Mouse (Mus musculus) MEL (cell line): ENCODE results near the gene Gzme. TPM values are rescaled to one million over a fixed set of nuclear protein-coding genes. Genes with fewer than 3 reads are reported as not detected.
"Not testable (repeated sequence)": the region's sequence is repeated elsewhere in the genome, so short reads cannot be mapped to it uniquely, and the experiment has no call there.

Source experiments
- DNase-seq: peaks from one replicate; pipeline ENCODE4 v3.0.0; 2011; ENCODE audit warnings: low read depth, low spot score
- H3K27ac ChIP-seq: 2 replicates; pipeline ENCODE4 v1.5.1; 2012; ENCODE audit warnings: low read depth, mild to moderate bottlenecking, control low read depth, low read length, moderate library complexity; ENCODE audit not compliant: control insufficient read depth
- H3K27me3 ChIP-seq, 2 experiments: fragments of 150-350 bp in 1 of 2; sonication (generic) in 1 of 2; 2 replicates each; pipeline ENCODE4 v1.6.1; 2012; ENCODE audit warnings: low read length in 2 of 2, mild to moderate bottlenecking in 2 of 2, improper control_type of control experiment in 1 of 2, moderate library complexity in 1 of 2; ENCODE audit not compliant: insufficient read depth in 2 of 2, control insufficient read depth in 1 of 2
- H3K36me3 ChIP-seq, 2 experiments: 2 replicates each; pipeline ENCODE4 v1.6.1; 2012 to 2014; ENCODE audit warnings: low read length in 2 of 2, improper control_type of control experiment in 1 of 2, inconsistent platforms in 1 of 2, mild to moderate bottlenecking in 1 of 2; ENCODE audit not compliant: insufficient read depth in 2 of 2, control insufficient read depth in 1 of 2
- H3K4me1 ChIP-seq, 2 experiments: fragments of 150-350 bp in 1 of 2; sonication (generic) in 1 of 2; 2 replicates each; pipeline ENCODE4 v1.6.1; 2012; ENCODE audit warnings: low read length in 2 of 2, improper control_type of control experiment in 1 of 2, mild to moderate bottlenecking in 1 of 2; ENCODE audit not compliant: insufficient read depth in 2 of 2, control insufficient read depth in 1 of 2
- H3K4me3 ChIP-seq, 2 experiments: fragments of 150-350 bp in 1 of 2; sonication (generic) in 1 of 2; 2 replicates each; pipeline ENCODE4 v1.5.1; 2012; ENCODE audit warnings: low read depth in 2 of 2, low read length in 2 of 2, mild to moderate bottlenecking in 2 of 2, moderate library complexity in 2 of 2, control low read depth in 1 of 2, improper control_type of control experiment in 1 of 2; ENCODE audit not compliant: control insufficient read depth in 1 of 2, insufficient read depth in 1 of 2
- H3K79me2 ChIP-seq: 2 replicates; pipeline ENCODE4 v1.6.1; 2012; ENCODE audit warnings: mild to moderate bottlenecking, low read length, moderate library complexity; ENCODE audit not compliant: control insufficient read depth, poor library complexity, insufficient read depth
- H3K9ac ChIP-seq: 2 replicates; pipeline ENCODE4 v1.6.1; 2012; ENCODE audit warnings: low read depth, mild to moderate bottlenecking, control low read depth, low read length, moderate library complexity; ENCODE audit not compliant: control insufficient read depth, poor library complexity, severe bottlenecking
- H3K9me3 ChIP-seq: fragments of 150-350 bp; sonication (generic); replicated peaks from 2 replicates; pipeline ENCODE4 v1.6.1; 2012; ENCODE audit warnings: mild to moderate bottlenecking, low read length, improper control_type of control experiment, moderate library complexity; ENCODE audit not compliant: insufficient read depth
- BHLHE40 ChIP-seq: IDR thresholded peaks from 2 replicates; pipeline ENCODE4 v1.6.1; 2012; ENCODE audit warnings: low read depth, mild to moderate bottlenecking, inconsistent platforms, low read length, improper control_type of control experiment, borderline replicate concordance
- CHD2 ChIP-seq: IDR thresholded peaks from 2 replicates; pipeline ENCODE4 v1.6.1; 2011; ENCODE audit warnings: low read length, improper control_type of control experiment
- CTCF ChIP-seq, 3 experiments: IDR thresholded peaks in 2 of 3; conservative IDR thresholded peaks in 1 of 3; 2 replicates each; pipeline ENCODE4 v1.5.1; 2011 to 2012; ENCODE audit warnings: low read length in 3 of 3, low read depth in 2 of 3, mild to moderate bottlenecking in 2 of 3, improper control_type of control experiment in 1 of 3, inconsistent platforms in 1 of 3, mixed read lengths in 1 of 3, moderate library complexity in 1 of 3; ENCODE audit not compliant: control insufficient read depth in 1 of 3, insufficient read depth in 1 of 3, poor library complexity in 1 of 3, severe bottlenecking in 1 of 3
- EP300 ChIP-seq, 2 experiments: IDR thresholded peaks; 2 replicates each; pipeline ENCODE4 v1.6.1; 2011; ENCODE audit warnings: improper control_type of control experiment in 2 of 2, low read length in 2 of 2, low read depth in 1 of 2, mild to moderate bottlenecking in 1 of 2
- ETS1 ChIP-seq: IDR thresholded peaks from 2 replicates; pipeline ENCODE4 v1.6.1; 2012; ENCODE audit warnings: low read depth, mild to moderate bottlenecking, inconsistent platforms, low read length, improper control_type of control experiment, moderate library complexity
- HCFC1 ChIP-seq: IDR thresholded peaks from 2 replicates; pipeline ENCODE4 v1.6.1; 2012; ENCODE audit warnings: low read depth, mild to moderate bottlenecking, inconsistent platforms, low read length, improper control_type of control experiment, moderate library complexity
- KAT2A ChIP-seq: conservative IDR thresholded peaks from 2 replicates; pipeline ENCODE4 v1.6.1; 2012; ENCODE audit warnings: low read depth, low read length, improper control_type of control experiment, inconsistent platforms
- MAZ ChIP-seq: IDR thresholded peaks from 2 replicates; pipeline ENCODE4 v1.6.1; 2012; ENCODE audit warnings: low read depth, mild to moderate bottlenecking, inconsistent platforms, low read length, improper control_type of control experiment
- MEF2A ChIP-seq: IDR thresholded peaks from 2 replicates; pipeline ENCODE4 v1.6.1; 2014; ENCODE audit warnings: low read depth, mild to moderate bottlenecking, inconsistent platforms, low read length, improper control_type of control experiment; ENCODE audit not compliant: poor library complexity, insufficient replicate concordance, severe bottlenecking; ENCODE audit errors: extremely low read depth
- MYB ChIP-seq: IDR thresholded peaks from 2 replicates; pipeline ENCODE4 v1.6.1; 2011; ENCODE audit warnings: mild to moderate bottlenecking, low read depth, low read length, improper control_type of control experiment
- NELFE ChIP-seq: IDR thresholded peaks from 2 replicates; pipeline ENCODE4 v1.6.1; 2011; ENCODE audit warnings: low read depth, low read length, improper control_type of control experiment
- POLR2AphosphoS2 ChIP-seq: IDR thresholded peaks from 2 replicates; pipeline ENCODE4 v1.6.1; 2011; ENCODE audit warnings: low read length, improper control_type of control experiment
- SIN3A ChIP-seq: IDR thresholded peaks from 2 replicates; pipeline ENCODE4 v1.6.1; 2012; ENCODE audit warnings: low read length, improper control_type of control experiment, inconsistent platforms
- SMC3 ChIP-seq: IDR thresholded peaks from 2 replicates; pipeline ENCODE4 v1.6.1; 2011; ENCODE audit warnings: low read depth, low read length, improper control_type of control experiment
- TAL1 ChIP-seq: IDR thresholded peaks from 2 replicates; pipeline ENCODE4 v1.6.1; 2012; ENCODE audit warnings: mild to moderate bottlenecking, inconsistent platforms, low read length, moderate library complexity, mixed read lengths
- TBP ChIP-seq: IDR thresholded peaks from 2 replicates; pipeline ENCODE4 v1.8.0; 2011; ENCODE audit warnings: low read depth, low read length, improper control_type of control experiment
- TCF12 ChIP-seq: IDR thresholded peaks from 2 replicates; pipeline ENCODE4 v1.6.1; 2014; ENCODE audit warnings: low read depth, mild to moderate bottlenecking, inconsistent platforms, low read length, improper control_type of control experiment, moderate library complexity
- ZMIZ1 ChIP-seq: IDR thresholded peaks from 2 replicates; pipeline ENCODE4 v1.6.1; 2012; ENCODE audit warnings: low read depth, mild to moderate bottlenecking, inconsistent platforms, low read length, improper control_type of control experiment, moderate library complexity
- polyA plus RNA-seq, 2 experiments: library from polyadenylated mRNA; stranded (reverse) in 1 of 2; unstranded in 1 of 2; fragments of >175 nt in 1 of 2; fragments of >200 nt in 1 of 2; gene quantifications; 2 replicates each; pipeline versions ENCODE4 v1.2.1 to v1.2.4; 2012; ENCODE audit warnings: low replicate concordance in 2 of 2, low read depth in 1 of 2; ENCODE audit not compliant: insufficient read length in 2 of 2, insufficient read depth in 1 of 2, missing spikeins in 1 of 2
- total RNA-seq: library from RNA; depleted of rRNA; stranded (reverse); fragments of 300-350 nt; gene quantifications from 2 replicates; pipeline ENCODE4 v1.2.3, GENCODE M21; 2012; rRNA removed

Gene Gzme
- total RNA-seq (not detected in 2 replicates), polyA plus RNA-seq (not detected)

DNA sequence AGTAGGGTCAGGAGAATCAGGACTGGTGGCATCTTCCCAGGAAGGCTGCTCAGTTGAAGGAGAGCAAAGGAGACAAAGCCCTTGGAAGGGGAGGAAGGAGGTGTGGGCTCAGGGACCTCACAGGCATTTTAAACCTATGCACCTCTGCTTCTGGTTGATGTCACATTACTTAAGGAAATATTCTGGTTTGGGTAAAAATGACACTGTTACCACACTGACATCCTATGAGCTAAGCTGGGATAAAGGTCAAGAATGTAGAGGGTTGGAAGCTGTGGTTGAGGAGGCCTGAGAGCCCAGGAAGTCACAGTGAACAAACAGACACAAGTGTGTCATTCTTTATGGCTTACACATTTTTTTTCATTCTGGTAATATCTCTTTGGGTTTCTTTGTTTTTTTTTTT is at the start of gene Gzme:
TSS of gene Gzme (minus strand) at position 101 of the 400 bp plus-strand sequence.
- Histone ChIP-seq H3K27ac (no peak within 1 kb of the TSS), H3K4me3 (no peak within 1 kb of the TSS), H3K79me2 (no peaks in the 10 kb centered on the region), H3K9ac (no peak within 1 kb of the TSS), H3K4me1 (no peaks in the 10 kb centered on the region), H3K9me3 (no peaks in the 10 kb centered on the region), H3K27me3 (peaks cover 1 to 2% of the 10 kb centered on the region in 2 experiments; a peak in 2 of 4 replicates), H3K36me3 (no peaks in the 10 kb centered on the region)
- DNase-seq: no peak
- TF ChIP-seq NELFE (no peak), CHD2 (no peak), POLR2AphosphoS2 (no peak), TBP (no peak), CTCF (IDR thresholded peaks at IDR 0.05 in 2 of 3, conservative IDR thresholded peaks at IDR 0.05 in 1 of 3; ENCODE audit: control insufficient read depth in 1 of 3, insufficient read depth in 1 of 3, low read depth in 2 of 3, low read length in 3 of 3, poor library complexity in 1 of 3, severe bottlenecking in 1 of 3) (no peak), KAT2A (no peak), ZMIZ1 (no peak), TAL1 (no peak), EP300 (IDR thresholded peaks at IDR 0.05; ENCODE audit: low read depth in 1 of 2, low read length in 2 of 2) (no peak), BHLHE40 (no peak)

DNA sequence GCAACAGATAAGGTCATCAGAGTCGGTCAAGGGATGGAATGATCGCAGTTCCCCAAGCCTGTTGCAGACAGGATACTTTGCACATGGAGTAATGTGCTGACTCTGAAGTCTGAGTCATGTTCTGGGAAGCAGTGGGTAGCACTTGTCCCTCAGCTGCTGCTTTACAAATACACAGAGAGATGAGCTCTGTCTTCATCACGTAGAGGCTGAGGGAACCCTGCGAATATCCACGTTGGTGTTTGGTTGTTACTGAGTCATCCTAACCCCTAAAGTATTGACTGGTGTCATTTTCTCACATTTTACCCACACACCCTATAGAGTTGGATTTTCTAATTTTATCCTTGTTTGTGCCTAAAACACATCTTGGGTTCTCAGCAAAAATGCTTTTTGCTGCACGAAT is 47.6 kb upstream of the Gzme start:
- H3K4me1 ChIP-seq: no peaks in the 10 kb centered on the region
- no peak overlapping the region for H3K9ac ChIP-seq
- no peak overlapping the region for H3K4me3 ChIP-seq
- no peak for DNase-seq
- H3K36me3 ChIP-seq: no peaks in the 10 kb centered on the region
- no peak overlapping the region for H3K27ac ChIP-seq
- H3K79me2 ChIP-seq: no peaks in the 10 kb centered on the region
- H3K27me3 ChIP-seq: peaks cover 0 to 5% of the 10 kb centered on the region in 2 experiments; a peak in 3 of 4 replicates
- no peaks in the 10 kb centered on the region for H3K9me3 ChIP-seq
- TF ChIP-seq ETS1 (no peak), EP300 (IDR thresholded peaks at IDR 0.05; ENCODE audit: low read depth in 1 of 2, low read length in 2 of 2) (no peak), HCFC1 (no peak)

DNA sequence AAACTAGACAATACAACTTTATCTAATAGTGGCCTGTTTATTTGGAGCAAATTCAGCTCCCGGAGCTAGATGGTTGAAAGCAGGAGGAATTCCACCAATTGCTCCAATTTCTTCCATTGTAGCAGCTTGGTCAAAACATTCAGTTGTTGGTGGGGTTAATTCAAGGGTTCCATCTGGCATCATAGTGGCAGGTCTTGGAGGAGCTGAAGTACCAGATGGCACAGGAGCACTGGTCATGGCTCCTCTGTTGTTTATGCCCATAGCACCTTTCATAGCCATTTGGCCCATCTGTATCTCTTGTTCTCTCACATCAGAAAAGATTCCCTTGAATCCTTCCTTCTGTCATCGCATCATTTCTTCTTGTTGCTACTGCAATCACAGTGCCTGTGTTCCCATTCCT is 41.7 kb upstream of the Gzme start:
- H3K27me3 ChIP-seq: peaks cover 0 to 4% of the 10 kb centered on the region in 2 experiments; a peak in 2 of 4 replicates
- TF ChIP-seq MYB (no peak), NELFE (no peak), MEF2A (no peak), SIN3A (no peak), POLR2AphosphoS2 (no peak), SMC3 (no peak), MAZ (no peak), TBP (no peak), TCF12 (no peak)
- TF ChIP-seq, all 39 proteins: peak for 0
- no peak overlapping the region for H3K27ac ChIP-seq

DNA sequence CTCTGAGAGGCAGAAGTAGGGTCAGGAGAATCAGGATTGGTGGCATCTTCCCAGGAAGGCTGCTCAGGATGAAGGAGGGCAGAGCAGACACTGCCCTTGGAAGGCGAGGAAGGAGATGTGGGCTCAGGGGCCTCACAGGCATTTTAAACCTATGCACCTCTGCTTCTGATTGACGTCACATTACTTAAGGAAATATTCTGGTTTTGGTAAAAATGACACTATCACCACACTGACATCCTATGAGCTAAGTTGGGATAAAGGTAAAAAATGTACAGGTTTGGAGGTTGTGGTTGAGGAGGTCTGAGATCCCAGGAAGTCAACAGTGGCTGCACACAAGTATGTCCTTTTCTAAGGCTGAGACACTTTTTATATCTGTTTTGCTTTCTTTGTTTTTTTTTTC is 39.1 kb upstream of the Gzme start, which contains the start of gene Gzmg:
TSS of gene Gzmg (minus strand) at position 101 of the 400 bp plus-strand sequence.
- not testable (repeated sequence) for DNase-seq, H3K27me3 ChIP-seq

More for the DNA sequence above, 41.7 kb upstream of the Gzme start:
- no peaks in the 10 kb centered on the region for H3K9me3 ChIP-seq
- no peak overlapping the region for H3K9ac ChIP-seq
- DNase-seq: no peak
- no peak overlapping the region for H3K4me3 ChIP-seq
- H3K4me1 ChIP-seq: no peaks in the 10 kb centered on the region
- H3K36me3 ChIP-seq: no peaks in the 10 kb centered on the region
- no peaks in the 10 kb centered on the region for H3K79me2 ChIP-seq

More for the DNA sequence above, 39.1 kb upstream of the Gzme start, which contains the start of gene Gzmg:
- H3K9me3 ChIP-seq, H3K27ac ChIP-seq, H3K4me1 ChIP-seq, H3K36me3 ChIP-seq, H3K9ac ChIP-seq, H3K4me3 ChIP-seq, H3K79me2 ChIP-seq: not testable (repeated sequence)
